Mouse (Mus musculus) lung, embryonic 15.5 days (tissue): ENCODE results near the gene Adgrb2. TPM values are rescaled to one million over a fixed set of nuclear protein-coding genes. Genes with fewer than 3 reads are reported as not detected.

Experiments
- ATAC-seq: fragments of 200-750 bp; cut with Nextera tagmentation; 2 replicates; pipeline ENCODE4 v1.8.0; 2017; ENCODE audit warnings: moderate number of reproducible peaks, borderline replicate concordance; ENCODE audit not compliant: low FRiP score, low TSS enrichment; ENCODE audit errors: extremely low read depth
- H3K27ac ChIP-seq: fragments of 300-500 bp; sonication (generic); 2 replicates; pipeline ENCODE4 v1.5.1; 2015; ENCODE audit warnings: moderate library complexity, mild to moderate bottlenecking, inconsistent platforms
- H3K27me3 ChIP-seq: fragments of 300-500 bp; sonication (generic); 2 replicates; pipeline ENCODE4 v1.6.1; 2015; ENCODE audit warnings: inconsistent platforms
- H3K36me3 ChIP-seq: fragments of 300-500 bp; sonication (generic); 2 replicates; pipeline ENCODE4 v1.6.1; 2015; ENCODE audit warnings: inconsistent platforms
- H3K4me1 ChIP-seq: fragments of 300-500 bp; sonication (generic); 2 replicates; pipeline ENCODE4 v1.6.1; 2015; ENCODE audit warnings: inconsistent platforms
- H3K4me2 ChIP-seq: fragments of 300-500 bp; sonication (generic); 2 replicates; pipeline ENCODE4 v1.6.1; 2015; ENCODE audit warnings: inconsistent platforms, mild to moderate bottlenecking, moderate library complexity
- H3K4me3 ChIP-seq: fragments of 300-500 bp; sonication (generic); 2 replicates; pipeline ENCODE4 v1.5.1; 2015; ENCODE audit warnings: mild to moderate bottlenecking, inconsistent platforms
- H3K9ac ChIP-seq: fragments of 300-500 bp; sonication (generic); 2 replicates; pipeline ENCODE4 v1.6.1; 2015; ENCODE audit warnings: inconsistent platforms
- H3K9me3 ChIP-seq: fragments of 300-500 bp; sonication (generic); 2 replicates; pipeline ENCODE4 v1.6.1; 2016; ENCODE audit warnings: inconsistent platforms
- WGBS: fragments of 180-500 bp; shearing (Covaris S2); methylation state at CpG from one replicate; pipeline ENCODE4 v1.1.7; 2015; 5-methylcytosine and 5-hydroxymethylcytosine counted together
- polyA plus RNA-seq: library from polyadenylated mRNA; unstranded; fragments of >200 nt; fragmentation: Nextera tagmentation; extraction: Ambion mirVana; gene quantifications from 2 replicates; pipeline ENCODE4 v1.2.1, GENCODE M21; 2015

Adgrb2 gene
- polyA plus RNA-seq: 1.6 and 1.8 TPM in 2 replicates

- Histone ChIP-seq H3K27me3 (peaks cover 89% of the 10 kb centered on the region), H3K9me3 (no peaks in the 10 kb centered on the region), H3K4me3 (peak within 1 kb of the TSS; percentile 56), H3K4me1 (peaks cover 39% of the 10 kb centered on the region), H3K36me3 (no peaks in the 10 kb centered on the region), H3K4me2 (peak within 1 kb of the TSS; percentile 97), H3K9ac (peak within 1 kb of the TSS; percentile 56), H3K27ac (no peak within 1 kb of the TSS)
- peak; percentile 9; the same call in 1 of the 2 replicates for ATAC-seq
- under 1% methylated on average over 60 of the region's 77 CpGs for WGBS
These were observed at the start of gene Adgrb2 for GRCm38 (mm10) chr4:129984421-129985061. Adgrb2 (plus strand) TSS chr4:129984870.

DNA sequence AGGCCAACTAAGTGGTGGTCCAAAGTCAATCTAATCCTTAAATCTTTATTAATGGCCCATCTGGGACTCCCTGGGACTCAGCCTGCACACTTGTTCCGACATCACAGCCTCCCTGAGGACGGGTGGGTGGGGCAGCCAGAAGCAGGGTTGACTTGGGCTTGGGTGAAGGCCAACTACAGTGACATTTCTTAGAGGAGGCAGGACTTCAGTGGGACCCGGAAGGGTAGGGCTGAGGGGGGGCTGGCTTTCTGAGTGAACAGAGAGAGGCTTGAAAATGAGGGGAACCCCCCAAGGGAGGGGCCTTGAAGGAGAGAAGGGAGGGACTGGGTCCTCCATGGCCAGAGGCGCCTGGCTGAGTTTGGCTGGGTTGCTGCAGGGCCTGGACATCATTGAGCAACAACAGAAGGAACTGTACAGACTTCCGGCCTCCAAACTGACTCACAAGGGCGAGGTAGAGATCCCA lies 33.3 kb upstream of the Adgrb2 start:
- no peaks in the 10 kb centered on the region for H3K9me3 ChIP-seq
- no peak overlapping the region for H3K4me2 ChIP-seq
- H3K4me3 ChIP-seq: no peak overlapping the region
- H3K27me3 ChIP-seq: no peaks in the 10 kb centered on the region
- ATAC-seq: no peak
- H3K9ac ChIP-seq: no peak overlapping the region
- peaks cover 5% of the 10 kb centered on the region; the same call in 1 of the 2 replicates for H3K4me1 ChIP-seq
- no peak overlapping the region for H3K27ac ChIP-seq
- no peaks in the 10 kb centered on the region for H3K36me3 ChIP-seq
- 59% methylated on average over 6 of the region's 6 CpGs for WGBS

- H3K9ac ChIP-seq: no peak overlapping the region
- peaks cover 5% of the 10 kb centered on the region; the same call in 1 of the 2 replicates for H3K4me1 ChIP-seq
- H3K4me2 ChIP-seq: no peak overlapping the region
- WGBS: 34% methylated on average over 5 of the region's 5 CpGs
- no peaks in the 10 kb centered on the region for H3K27me3 ChIP-seq
- H3K9me3 ChIP-seq: no peaks in the 10 kb centered on the region
- no peak for ATAC-seq
- no peaks in the 10 kb centered on the region for H3K36me3 ChIP-seq
- H3K4me3 ChIP-seq: no peak overlapping the region
- H3K27ac ChIP-seq: no peak overlapping the region
These were observed 32.3 kb upstream of the Adgrb2 start for GRCm38 (mm10) chr4:129952241-129952810.

GRCm38 (mm10) chr4:129954527-129954926 lies 30.1 kb upstream of the Adgrb2 start:
- Histone ChIP-seq H3K27me3 (no peaks in the 10 kb centered on the region; the same call in 1 of the 2 replicates), H3K9me3 (no peaks in the 10 kb centered on the region), H3K27ac (no peak overlapping the region), H3K4me2 (no peak overlapping the region), H3K4me3 (no peak overlapping the region), H3K36me3 (no peaks in the 10 kb centered on the region), H3K9ac (no peak overlapping the region), H3K4me1 (peaks cover 5% of the 10 kb centered on the region; the same call in 1 of the 2 replicates)
- ATAC-seq: no peak
- 66% methylated on average over 2 of the region's 2 CpGs for WGBS

DNA sequence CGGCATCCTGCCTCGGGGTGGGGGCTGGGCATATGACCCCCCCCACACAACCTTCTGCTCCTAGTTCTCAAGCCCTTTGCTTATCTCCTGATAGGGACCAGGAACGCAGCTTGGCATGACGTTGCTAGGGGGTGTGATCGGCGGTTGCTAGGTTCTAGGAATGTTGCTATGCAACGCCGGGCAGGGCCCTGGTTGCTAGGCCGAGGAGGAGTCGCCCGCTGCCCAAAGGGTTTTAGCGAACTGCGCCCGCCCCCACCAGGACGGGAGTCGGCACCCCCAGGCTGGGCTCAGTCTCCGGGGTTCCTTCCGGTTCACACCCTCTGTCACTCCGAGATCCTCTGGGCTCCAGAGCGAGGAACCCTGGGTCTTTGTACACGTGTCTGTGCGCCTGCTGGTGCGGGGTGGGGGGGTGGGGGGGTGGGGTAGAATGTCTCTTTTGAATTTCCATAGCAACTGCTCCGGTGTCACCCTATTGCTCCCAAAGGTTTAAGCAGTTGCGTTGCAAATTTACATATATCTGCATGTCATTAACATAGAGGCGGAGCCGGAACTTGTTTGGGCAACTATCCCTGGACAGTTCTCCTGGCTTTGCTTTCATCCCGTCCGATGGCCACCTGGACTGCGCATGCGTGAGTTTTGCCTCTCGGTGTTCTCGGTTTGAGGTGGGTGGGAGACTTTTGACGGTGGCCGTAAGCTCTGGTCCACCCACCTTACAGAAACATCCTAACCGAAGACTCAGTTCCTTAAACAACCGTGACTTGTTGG lies 24.3 kb upstream of the Adgrb2 start:
- H3K9me3 ChIP-seq: no peaks in the 10 kb centered on the region
- peak overlapping the region; percentile 41 for H3K4me3 ChIP-seq
- peak overlapping the region; percentile 91 for H3K4me2 ChIP-seq
- peaks cover 19% of the 10 kb centered on the region for H3K27me3 ChIP-seq
- H3K4me1 ChIP-seq: peaks cover 12% of the 10 kb centered on the region
- no peaks in the 10 kb centered on the region for H3K36me3 ChIP-seq
- no peak overlapping the region for H3K9ac ChIP-seq
- 1% methylated on average over 34 of the region's 37 CpGs for WGBS
- H3K27ac ChIP-seq: no peak overlapping the region
- ATAC-seq: peak; percentile 70; the same call in 1 of the 2 replicates

GRCm38 (mm10) chr4:129965294-129965693 lies 19.4 kb upstream of the Adgrb2 start:
- H3K9ac ChIP-seq: no peak overlapping the region
- ATAC-seq: no peak
- no peaks in the 10 kb centered on the region for H3K9me3 ChIP-seq
- no peak overlapping the region for H3K4me3 ChIP-seq
- no peaks in the 10 kb centered on the region for H3K36me3 ChIP-seq
- H3K4me1 ChIP-seq: peaks cover 7% of the 10 kb centered on the region
- H3K27ac ChIP-seq: no peak overlapping the region
- WGBS: 53% methylated on average over 11 of the region's 11 CpGs
- H3K27me3 ChIP-seq: peaks cover 22% of the 10 kb centered on the region
- H3K4me2 ChIP-seq: no peak overlapping the region

GRCm38 (mm10) chr4:129966201-129966600 lies 18.5 kb upstream of the Adgrb2 start:
- Histone ChIP-seq H3K36me3 (no peaks in the 10 kb centered on the region), H3K9me3 (no peaks in the 10 kb centered on the region), H3K4me3 (no peak overlapping the region), H3K27me3 (peaks cover 19% of the 10 kb centered on the region), H3K4me1 (peaks cover 2% of the 10 kb centered on the region; the same call in 1 of the 2 replicates), H3K4me2 (no peak overlapping the region), H3K9ac (no peak overlapping the region), H3K27ac (no peak overlapping the region)
- WGBS: 42% methylated on average over 10 of the region's 10 CpGs
- ATAC-seq: no peak

DNA sequence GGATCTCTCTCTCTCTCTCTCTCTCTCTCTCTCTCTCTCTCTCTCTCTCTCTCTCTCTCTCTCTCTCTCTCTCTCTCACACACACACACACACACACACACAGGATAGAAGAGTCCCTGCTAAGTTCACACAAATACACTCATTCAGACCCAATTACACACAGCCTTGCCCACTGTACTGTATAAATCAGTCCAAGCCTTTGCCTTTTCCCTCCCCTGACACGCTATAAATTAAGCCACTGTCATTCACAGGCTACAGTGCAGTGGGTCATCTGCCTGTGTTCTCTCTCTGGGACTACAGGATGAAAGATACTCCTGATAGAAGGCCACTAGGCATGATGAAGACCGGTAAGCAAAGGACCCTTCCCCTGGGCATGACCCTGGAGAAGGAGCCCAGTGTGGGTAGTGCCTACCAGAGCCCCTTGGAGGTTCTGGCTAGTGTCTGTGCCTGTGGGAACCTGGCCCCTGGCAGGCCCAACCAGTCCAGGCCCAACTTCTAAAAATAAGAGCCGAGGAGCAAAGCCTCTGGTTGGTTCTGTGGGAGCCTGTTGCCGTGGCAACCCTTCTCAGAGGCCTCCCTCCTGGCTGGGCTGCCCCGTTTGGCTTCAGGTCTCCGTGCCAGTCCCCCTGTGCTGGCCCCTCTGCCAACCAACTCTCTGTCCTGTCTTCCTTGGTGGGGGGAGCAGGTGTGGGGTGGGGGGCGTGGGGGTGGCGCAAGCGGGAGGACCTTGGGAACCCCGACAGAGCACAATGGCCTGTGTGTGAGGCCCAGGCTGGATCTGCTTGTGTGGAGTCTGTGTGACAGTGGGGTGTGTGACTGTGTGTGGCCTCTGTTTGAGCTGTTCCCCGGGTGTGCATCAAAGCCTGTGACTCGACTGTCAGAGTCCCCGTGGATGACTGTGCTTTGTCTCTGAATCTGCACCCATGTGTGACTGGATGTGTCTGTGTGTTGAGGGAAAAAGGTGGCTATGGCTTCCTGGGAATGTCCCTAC lies 17.4 kb upstream of the Adgrb2 start:
- H3K36me3 ChIP-seq: no peaks in the 10 kb centered on the region
- WGBS: 41% methylated on average over 13 of the region's 13 CpGs
- no peak overlapping the region for H3K4me3 ChIP-seq
- H3K9me3 ChIP-seq: no peaks in the 10 kb centered on the region
- no peak overlapping the region for H3K27ac ChIP-seq
- H3K9ac ChIP-seq: no peak overlapping the region
- ATAC-seq: no peak
- peaks cover 7% of the 10 kb centered on the region; the same call in 1 of the 2 replicates for H3K4me1 ChIP-seq
- H3K27me3 ChIP-seq: peaks cover 15% of the 10 kb centered on the region
- H3K4me2 ChIP-seq: no peak overlapping the region

DNA sequence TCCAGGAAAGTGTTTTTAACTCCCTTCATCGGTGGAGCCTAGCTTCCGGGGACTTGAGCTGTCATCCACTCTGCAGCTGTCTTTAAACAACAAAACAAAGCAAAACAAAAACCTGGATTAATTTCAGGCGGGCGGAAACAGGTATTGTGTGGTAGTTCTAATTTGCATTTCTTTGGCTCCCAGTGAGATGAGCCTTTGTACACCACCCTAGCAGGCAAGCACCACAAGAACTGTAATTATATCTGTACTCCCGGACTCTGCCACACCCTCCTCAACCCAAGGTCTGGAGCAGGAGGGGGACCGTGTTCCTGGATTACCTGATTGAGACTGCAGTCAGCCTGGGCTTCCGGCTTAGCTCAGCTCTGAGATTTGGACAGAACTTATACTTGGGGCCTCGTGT lies 14.5 kb upstream of the Adgrb2 start:
- Histone ChIP-seq H3K9me3 (no peaks in the 10 kb centered on the region), H3K4me3 (no peak overlapping the region), H3K27ac (no peak overlapping the region), H3K27me3 (peaks cover 31% of the 10 kb centered on the region), H3K9ac (no peak overlapping the region), H3K4me2 (no peak overlapping the region), H3K4me1 (peaks cover 7% of the 10 kb centered on the region; the same call in 1 of the 2 replicates), H3K36me3 (no peaks in the 10 kb centered on the region)
- 65% methylated on average over 8 of the region's 8 CpGs for WGBS
- no peak for ATAC-seq

DNA sequence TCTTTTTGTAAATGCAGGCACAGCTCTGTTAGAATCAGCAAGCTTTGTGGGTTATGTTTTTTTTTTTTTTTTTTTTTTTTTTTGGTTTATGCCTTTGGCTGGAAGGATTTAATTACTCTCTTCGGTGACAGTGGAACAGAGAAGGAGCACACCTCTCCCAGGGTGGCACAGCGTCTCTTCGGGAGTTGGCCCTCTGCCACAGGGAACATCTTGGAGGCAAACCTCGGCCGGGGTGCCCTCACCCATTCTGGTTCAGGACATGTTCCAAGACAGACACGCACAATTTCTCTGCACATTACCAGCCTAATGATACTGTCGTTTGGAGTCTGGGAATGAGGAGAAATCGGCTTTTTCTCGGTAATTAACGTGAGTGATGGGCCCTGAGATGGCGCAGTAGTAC lies 13.8 kb upstream of the Adgrb2 start:
- H3K4me3 ChIP-seq: no peak overlapping the region
- WGBS: 73% methylated on average over 11 of the region's 11 CpGs
- no peak for ATAC-seq
- H3K4me1 ChIP-seq: peaks cover 7% of the 10 kb centered on the region; the same call in 1 of the 2 replicates
- no peak overlapping the region for H3K9ac ChIP-seq
- H3K36me3 ChIP-seq: no peaks in the 10 kb centered on the region
- peaks cover 30% of the 10 kb centered on the region for H3K27me3 ChIP-seq
- no peaks in the 10 kb centered on the region for H3K9me3 ChIP-seq
- no peak overlapping the region for H3K27ac ChIP-seq
- H3K4me2 ChIP-seq: no peak overlapping the region

GRCm38 (mm10) chr4:129971989-129972388 lies 12.7 kb upstream of the Adgrb2 start:
- Histone ChIP-seq H3K36me3 (no peaks in the 10 kb centered on the region), H3K27ac (no peak overlapping the region), H3K9ac (no peak overlapping the region), H3K27me3 (peaks cover 30% of the 10 kb centered on the region), H3K9me3 (no peaks in the 10 kb centered on the region), H3K4me1 (peaks cover 7% of the 10 kb centered on the region; the same call in 1 of the 2 replicates), H3K4me3 (no peak overlapping the region), H3K4me2 (no peak overlapping the region)
- 30% methylated on average over 7 of the region's 7 CpGs for WGBS
- no peak for ATAC-seq
